Mouse (Mus musculus) ES-Bruce4 (cell line): ENCODE measurements at regions not wholly inside any gene's neighbourhood (a gene's known extent, or its start where the extent isn't known, plus 50 kb on each side); places are given as distances from the start of the nearest gene placed in this dataset.
"Not testable (repeated sequence)": the region's sequence is repeated elsewhere in the genome, so short reads cannot be mapped to it uniquely, and the experiment has no call there.

Experiments
- H3K27ac ChIP-seq: 2 replicates; pipeline ENCODE4 v1.5.1; 2012; ENCODE audit warnings: low read length, inconsistent platforms; ENCODE audit not compliant: insufficient read depth
- H3K27me3 ChIP-seq: 2 replicates; pipeline ENCODE4 v1.6.1; 2012; ENCODE audit warnings: mild to moderate bottlenecking, low read length, inconsistent platforms; ENCODE audit not compliant: control insufficient read depth, poor library complexity, insufficient read depth, severe bottlenecking
- H3K36me3 ChIP-seq: 2 replicates; pipeline ENCODE4 v1.6.1; 2012; ENCODE audit warnings: inconsistent platforms, mild to moderate bottlenecking, low read length, moderate library complexity; ENCODE audit not compliant: control insufficient read depth, poor library complexity, insufficient read depth, severe bottlenecking
- H3K4me1 ChIP-seq: one replicate; pipeline ENCODE4 v1.8.1; 2011; ENCODE audit warnings: low read length; ENCODE audit not compliant: control insufficient read depth, insufficient read depth
- H3K4me3 ChIP-seq: 2 replicates; pipeline ENCODE4 v1.5.1; 2011; ENCODE audit warnings: low read depth, mild to moderate bottlenecking, low read length
- H3K9ac ChIP-seq: 2 replicates; pipeline ENCODE4 v1.6.1; 2012; ENCODE audit warnings: low read depth, mild to moderate bottlenecking, inconsistent platforms; ENCODE audit not compliant: poor library complexity, severe bottlenecking
- H3K9me3 ChIP-seq: replicated peaks from 2 replicates; pipeline ENCODE4 v1.6.1; 2012; ENCODE audit warnings: mild to moderate bottlenecking, low read length, inconsistent platforms; ENCODE audit not compliant: control insufficient read depth, poor library complexity, insufficient read depth, severe bottlenecking
- CTCF ChIP-seq: IDR thresholded peaks from one replicate; pipeline ENCODE4 v1.8.1; 2011; ENCODE audit warnings: low read depth, low read length
- EP300 ChIP-seq: IDR thresholded peaks from 2 replicates; pipeline ENCODE4 v1.6.1; 2011; ENCODE audit warnings: low read depth, low read length; ENCODE audit not compliant: insufficient read depth
- POLR2A ChIP-seq: IDR thresholded peaks from one replicate; pipeline ENCODE4 v1.8.1; 2011; ENCODE audit warnings: low read length; ENCODE audit not compliant: insufficient read depth

DNA sequence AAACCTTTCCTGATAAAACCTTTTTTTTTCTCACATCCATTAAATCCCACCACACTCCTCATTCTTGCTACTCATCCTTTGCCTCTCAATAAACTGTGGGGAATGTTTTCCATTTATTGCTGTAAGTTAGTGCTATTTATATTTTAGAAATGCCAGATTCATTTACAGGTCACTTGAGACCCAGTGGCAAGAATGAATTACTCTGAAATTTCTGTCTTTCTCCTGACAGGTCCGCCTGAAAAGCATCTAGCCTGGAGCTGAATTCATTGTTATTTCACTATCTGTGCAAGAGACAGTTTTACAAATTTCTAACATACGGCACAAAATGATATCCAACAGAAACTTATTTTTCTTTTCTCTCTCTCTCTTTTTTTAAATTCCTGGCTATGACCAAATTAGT, 570.6 kb upstream of the Akr1e1 start:
- Histone ChIP-seq H3K36me3 (no peaks in the 10 kb centered on the region), H3K27me3 (no peaks in the 10 kb centered on the region), H3K9ac (no peak overlapping the region), H3K27ac (no peak overlapping the region), H3K4me3 (no peak overlapping the region), H3K9me3 (peaks cover 10% of the 10 kb centered on the region), H3K4me1 (no peaks in the 10 kb centered on the region)
- no peak for TF ChIP-seq POLR2A
- no peak for TF ChIP-seq CTCF
- TF ChIP-seq EP300, result no peak

DNA sequence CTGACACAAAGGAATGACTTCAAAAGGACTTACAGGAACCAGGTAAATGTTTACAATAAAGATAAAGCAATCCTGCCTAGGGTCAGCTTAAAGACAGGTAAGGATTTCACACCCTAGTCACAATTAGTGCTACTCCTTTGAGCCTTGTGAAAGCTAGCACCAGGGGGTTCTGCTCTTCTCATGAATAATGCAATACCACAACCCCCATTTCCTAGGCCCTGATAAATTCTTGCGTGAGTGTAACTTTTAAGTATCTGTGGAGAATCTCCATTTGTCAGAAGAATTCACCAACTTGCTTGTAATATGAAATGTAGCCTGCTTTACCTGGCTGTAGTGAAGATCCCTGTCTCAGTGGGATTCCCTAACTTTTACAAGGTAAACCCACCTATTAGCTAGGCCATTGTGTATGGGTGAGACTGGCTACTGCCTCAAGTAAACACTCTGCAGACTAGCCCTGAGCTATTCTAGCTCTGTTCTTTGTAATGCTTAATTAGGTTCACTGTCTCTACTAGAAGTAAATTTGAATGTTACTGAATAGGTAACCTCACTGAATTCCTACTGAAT, 576.3 kb upstream of the Akr1e1 start:
- not testable (repeated sequence) for H3K9me3 ChIP-seq, H3K36me3 ChIP-seq, H3K27me3 ChIP-seq, H3K4me1 ChIP-seq, H3K4me3 ChIP-seq, H3K9ac ChIP-seq
- peak overlapping the region; percentile 69; the same call in 1 of the 2 replicates for H3K27ac ChIP-seq

GRCm38 (mm10) chr13:5202736-5203135, 593.8 kb upstream of the Akr1e1 start:
- no peak overlapping the region for H3K9ac ChIP-seq
- H3K27me3 ChIP-seq, result no peaks in the 10 kb centered on the region
- peaks cover 11% of the 10 kb centered on the region for H3K9me3 ChIP-seq
- no peak for TF ChIP-seq POLR2A
- TF ChIP-seq EP300, result no peak
- TF ChIP-seq CTCF, result no peak
- H3K4me1 ChIP-seq, result no peaks in the 10 kb centered on the region
- H3K27ac ChIP-seq, result no peak overlapping the region
- no peak overlapping the region for H3K4me3 ChIP-seq
- H3K36me3 ChIP-seq, result no peaks in the 10 kb centered on the region

- no peaks in the 10 kb centered on the region for H3K27me3 ChIP-seq
- no peak for TF ChIP-seq CTCF
These were observed 595.2 kb upstream of the Akr1e1 start for GRCm38 (mm10) chr13:5204143-5204542.

GRCm38 (mm10) chr13:5211659-5212058, 602.7 kb upstream of the Akr1e1 start:
- TF ChIP-seq CTCF (no peak), EP300 (no peak), POLR2A (no peak)
- H3K4me3 ChIP-seq, result no peak overlapping the region
- no peaks in the 10 kb centered on the region for H3K36me3 ChIP-seq
- no peak overlapping the region for H3K27ac ChIP-seq
- H3K9ac ChIP-seq, result no peak overlapping the region
- no peaks in the 10 kb centered on the region for H3K27me3 ChIP-seq
- no peaks in the 10 kb centered on the region; the same call in 1 of the 2 replicates for H3K9me3 ChIP-seq
- no peaks in the 10 kb centered on the region for H3K4me1 ChIP-seq

More at GRCm38 (mm10) chr13:5204143-5204542, 595.2 kb upstream of the Akr1e1 start:
- Histone ChIP-seq H3K4me3 (no peak overlapping the region), H3K9me3 (peaks cover 7% of the 10 kb centered on the region; the same call in 1 of the 2 replicates), H3K4me1 (no peaks in the 10 kb centered on the region), H3K9ac (no peak overlapping the region), H3K27ac (no peak overlapping the region), H3K36me3 (no peaks in the 10 kb centered on the region)

DNA sequence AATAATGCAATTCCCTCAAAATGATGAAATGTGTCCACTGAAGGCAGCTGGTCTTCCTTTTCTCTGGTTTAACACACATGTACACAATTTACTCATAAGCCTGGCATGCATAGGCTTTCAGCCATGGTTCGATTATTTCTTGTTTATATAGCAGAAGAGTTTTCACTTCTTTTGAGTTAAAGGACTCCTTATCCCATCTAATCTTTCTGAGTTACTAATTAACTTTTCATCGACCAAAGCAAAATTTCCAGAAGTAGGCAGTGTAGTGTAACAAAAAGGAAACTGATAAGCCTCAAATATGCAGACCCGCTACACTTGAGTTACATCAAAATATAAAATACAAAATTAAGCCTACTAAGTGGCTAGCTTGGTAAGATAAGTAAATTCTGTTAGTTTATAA, 620.5 kb upstream of the Akr1e1 start:
- H3K9me3 ChIP-seq, result no peaks in the 10 kb centered on the region
- H3K4me1 ChIP-seq, result no peaks in the 10 kb centered on the region
- no peaks in the 10 kb centered on the region for H3K27me3 ChIP-seq
- TF ChIP-seq CTCF (no peak), POLR2A (no peak), EP300 (no peak)
- H3K4me3 ChIP-seq, result no peak overlapping the region
- H3K9ac ChIP-seq, result no peak overlapping the region
- no peaks in the 10 kb centered on the region for H3K36me3 ChIP-seq
- no peak overlapping the region for H3K27ac ChIP-seq
